Mouse (Mus musculus) thymus, postnatal 10 days (tissue): ENCODE results near the gene Bex3.
A peak's percentile ranks its signal among the peaks of the same experiment; 100 is the strongest.
"Not testable (repeated sequence)": the region's sequence is repeated elsewhere in the genome, so short reads cannot be mapped to it uniquely, and the experiment has no call there.

Experiments used
- DNase-seq, 2 experiments: peaks; one replicate each; pipeline ENCODE4 v3.0.0; 2021; ENCODE audit warnings: low spot score in 2 of 2

The Bex3 gene

GRCm38 (mm10) chrX:136269743-136270392, at the start of gene Bex3:
Gene Bex3, plus strand, starts transcription at chrX:136270253.
- DNase-seq = peak; percentile 23 to 58

GRCm38 (mm10) chrX:136223714-136224113, 46.3 kb upstream of the Bex3 start:
- no peak for DNase-seq

- no peak for DNase-seq
Observed at GRCm38 (mm10) chrX:136227768-136228167, 42.3 kb upstream of the Bex3 start.

GRCm38 (mm10) chrX:136238118-136238517, 31.9 kb upstream of the Bex3 start:
- DNase-seq = peak in 1 of 2 experiments; percentile 23

GRCm38 (mm10) chrX:136243181-136243580, 26.9 kb upstream of the Bex3 start:
- DNase-seq = no peak

- peak; percentile 21 to 27 for DNase-seq
Observed at GRCm38 (mm10) chrX:136244574-136245229, 25.4 kb upstream of the Bex3 start, which contains the start of gene Tceal9. Gene Tceal9, plus strand, starts transcription at chrX:136245079.

GRCm38 (mm10) chrX:136245521-136246071, 24.5 kb upstream of the Bex3 start:
- DNase-seq = peak in 1 of 2 experiments; percentile 6

GRCm38 (mm10) chrX:136248811-136249210, 21.2 kb upstream of the Bex3 start:
- DNase-seq = no peak

GRCm38 (mm10) chrX:136249671-136250070, 20.4 kb upstream of the Bex3 start:
- DNase-seq = no peak

- no peak for DNase-seq
Observed at GRCm38 (mm10) chrX:136252023-136252729, 17.9 kb upstream of the Bex3 start.

- no peak for DNase-seq
Observed at GRCm38 (mm10) chrX:136267720-136268119, 2.3 kb upstream of the Bex3 start.

GRCm38 (mm10) chrX:136268173-136268572, 1.9 kb upstream of the Bex3 start:
- no peak for DNase-seq

- DNase-seq = not testable (repeated sequence)
Observed at GRCm38 (mm10) chrX:136270393-136271111, 499 bp downstream of the Bex3 start.

GRCm38 (mm10) chrX:136274542-136274941, 4.5 kb downstream of the Bex3 start:
- no peak for DNase-seq

- DNase-seq = no peak
Observed at GRCm38 (mm10) chrX:136275386-136275785, 5.3 kb downstream of the Bex3 start.

- no peak for DNase-seq
Observed at GRCm38 (mm10) chrX:136277577-136277976, 7.5 kb downstream of the Bex3 start.

- no peak for DNase-seq
Observed at GRCm38 (mm10) chrX:136278401-136278800, 8.3 kb downstream of the Bex3 start.

GRCm38 (mm10) chrX:136279410-136279809, 9.4 kb downstream of the Bex3 start:
- DNase-seq = no peak

GRCm38 (mm10) chrX:136290817-136291281, 20.8 kb downstream of the Bex3 start:
- DNase-seq = no peak

GRCm38 (mm10) chrX:136304295-136304694, 34.2 kb downstream of the Bex3 start:
- DNase-seq = peak; percentile 11 to 37

GRCm38 (mm10) chrX:136306196-136306595, 36.1 kb downstream of the Bex3 start:
- no peak for DNase-seq

- DNase-seq = no peak
Observed at GRCm38 (mm10) chrX:136313303-136313702, 43.2 kb downstream of the Bex3 start.
